Mouse (Mus musculus): ENCODE measurements around the gene Cldn3. TPM values are rescaled to one million over a fixed set of nuclear protein-coding genes. Genes with fewer than 3 reads are reported as not detected.

Cldn3 gene
- polyA plus RNA-seq, 1 experiment from 2014 or later, result 27.8 TPM

DNA sequence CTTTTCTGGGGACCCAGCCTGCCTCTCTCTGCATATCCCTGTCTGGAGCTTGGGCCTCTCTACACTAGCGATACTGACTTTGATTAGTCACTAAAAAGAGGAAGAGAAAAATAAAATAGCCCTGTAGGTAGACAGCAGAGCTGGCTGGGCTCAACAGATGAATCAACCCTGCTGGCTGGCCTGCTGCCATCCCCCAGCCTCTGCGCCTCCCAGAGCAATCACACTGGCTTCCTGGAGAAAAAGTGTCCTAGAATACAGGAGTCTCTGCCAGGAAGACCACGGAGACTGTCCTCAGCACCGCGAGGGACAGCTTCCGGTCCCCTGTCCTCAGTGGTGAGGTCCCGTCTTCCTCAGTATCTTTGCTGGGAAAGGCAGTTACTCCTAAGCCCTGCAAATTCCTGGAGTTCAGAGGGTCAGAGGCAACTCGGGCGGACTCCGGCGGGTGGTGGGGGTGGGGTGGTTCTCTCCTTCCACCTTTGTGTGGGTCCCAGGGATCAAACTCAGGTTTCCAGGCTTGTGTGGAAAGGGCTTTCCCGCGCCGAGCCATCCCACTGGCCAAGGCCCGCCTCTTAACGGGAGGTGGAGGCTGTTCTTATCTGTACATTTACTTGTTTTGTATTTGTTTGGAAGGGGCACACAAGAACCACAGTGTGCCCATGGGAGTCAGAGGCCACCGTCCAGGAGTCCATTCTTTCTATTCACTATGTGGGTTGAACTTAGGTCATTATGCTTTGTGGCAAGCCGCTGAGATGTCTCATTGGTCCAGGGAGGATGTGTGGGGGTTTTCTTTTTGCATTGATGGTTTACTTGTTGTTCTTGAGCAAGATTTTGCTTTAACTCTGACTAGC is 43.2 kb downstream of the Cldn3 start:
- DNase-seq (ENCODE audit: low spot score) (peak; percentile 72), ATAC-seq (ENCODE audit: low read depth) (no peak)
- no peaks in the 10 kb centered on the region for H3K27me3 ChIP-seq (replicated peaks; ENCODE audit: control insufficient read depth, insufficient read depth, low read length)
- 0 out of 2 replicates have a peak, but pooled peaks cover 2% of the 10 kb centered on the region for H3K9me3 ChIP-seq (ENCODE audit: control insufficient read depth, low read length)
- H3K36me3 ChIP-seq (ENCODE audit: control insufficient read depth, insufficient read depth, low read length), result no peaks in the 10 kb centered on the region
- H3K4me2 ChIP-seq (ENCODE audit: low read depth, low read length), result peak overlapping the region; percentile 37
- H3K4me1 ChIP-seq (ENCODE audit: control insufficient read depth, insufficient read depth, low read length), result peaks cover 30% of the 10 kb centered on the region
- H3K4me3 ChIP-seq (ENCODE audit: low read depth, low read length), result no peak overlapping the region
- H3K9ac ChIP-seq (ENCODE audit: low read depth, low read length), result no peak overlapping the region; the same call in 1 of the 2 replicates
- WGBS, result 51% methylated on average over 17 of the region's 18 CpGs
- H3K27ac ChIP-seq (replicated peaks; ENCODE audit: low read depth, low read length), result 0 out of 2 replicates have a peak overlapping the region, but pooled peaks have one; percentile 29

DNA sequence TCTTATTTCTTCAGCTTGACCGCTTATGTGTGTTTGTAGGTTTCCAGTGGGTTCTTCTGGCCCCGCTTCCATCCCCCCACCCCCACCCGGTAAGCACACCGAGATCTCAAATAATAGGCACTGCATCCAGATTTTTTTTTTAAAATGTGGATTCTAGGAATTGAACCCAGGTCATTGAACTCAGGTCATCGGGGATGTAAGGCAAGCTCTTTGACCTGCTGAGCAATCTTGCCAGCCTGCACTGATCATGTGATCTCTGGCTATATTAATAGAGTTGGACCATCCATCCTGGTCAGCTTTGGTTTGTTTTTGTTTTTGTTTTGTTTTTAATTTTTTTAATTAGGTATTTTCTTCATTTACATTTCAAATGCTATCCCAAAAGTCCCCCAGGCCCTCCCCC is 46.6 kb downstream of the Cldn3 start:
- H3K36me3 ChIP-seq (ENCODE audit: control insufficient read depth, insufficient read depth, low read length), result peaks cover 3% of the 10 kb centered on the region; the same call in 1 of the 2 replicates
- peaks cover 9% of the 10 kb centered on the region for H3K4me1 ChIP-seq (ENCODE audit: control insufficient read depth, insufficient read depth, low read length)
- no peak overlapping the region for H3K4me2 ChIP-seq (ENCODE audit: low read depth, low read length)
- H3K9ac ChIP-seq (ENCODE audit: low read depth, low read length), result no peak overlapping the region
- H3K27me3 ChIP-seq (replicated peaks; ENCODE audit: control insufficient read depth, insufficient read depth, low read length), result no peaks in the 10 kb centered on the region
- no peak for DNase-seq (ENCODE audit: low spot score)
- no peak overlapping the region for H3K4me3 ChIP-seq (ENCODE audit: low read depth, low read length)
- H3K9me3 ChIP-seq (ENCODE audit: control insufficient read depth, low read length), result 0 out of 2 replicates have a peak, but pooled peaks cover 7% of the 10 kb centered on the region
- WGBS, result 92% methylated on average over 5 of the region's 5 CpGs
- no peak for ATAC-seq (ENCODE audit: low read depth)
- no peak overlapping the region for H3K27ac ChIP-seq (replicated peaks; ENCODE audit: low read depth, low read length)

DNA sequence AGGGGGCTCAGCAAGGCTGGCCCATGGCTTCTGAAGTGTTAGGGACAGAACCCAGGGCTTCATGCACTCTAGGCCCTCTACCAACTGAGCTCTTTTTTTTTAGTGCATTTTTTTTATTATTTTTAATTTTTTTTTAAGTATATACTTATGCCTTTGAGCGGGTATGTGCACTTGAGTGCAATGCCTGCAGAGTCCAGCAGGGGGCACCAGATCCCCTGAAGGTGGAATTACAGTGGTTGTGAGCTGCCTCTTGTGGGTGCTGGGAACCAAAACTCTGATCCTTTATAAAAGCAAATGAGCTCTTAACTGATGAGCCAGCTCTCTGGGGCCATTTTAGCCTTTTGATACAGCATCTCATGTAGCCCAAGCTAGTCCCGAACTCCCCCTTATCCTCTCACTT is 48.6 kb downstream of the Cldn3 start:
- Histone ChIP-seq H3K4me1 (ENCODE audit: control insufficient read depth, insufficient read depth, low read length) (no peaks in the 10 kb centered on the region), H3K27me3 (replicated peaks; ENCODE audit: control insufficient read depth, insufficient read depth, low read length) (no peaks in the 10 kb centered on the region), H3K27ac (replicated peaks; ENCODE audit: low read depth, low read length) (no peak overlapping the region), H3K36me3 (ENCODE audit: control insufficient read depth, insufficient read depth, low read length) (peaks cover 12% of the 10 kb centered on the region; the same call in 1 of the 2 replicates), H3K9me3 (ENCODE audit: control insufficient read depth, low read length) (0 out of 2 replicates have a peak, but pooled peaks cover 7% of the 10 kb centered on the region), H3K9ac (ENCODE audit: low read depth, low read length) (no peak overlapping the region), H3K4me2 (ENCODE audit: low read depth, low read length) (no peak overlapping the region), H3K4me3 (ENCODE audit: low read depth, low read length) (no peak overlapping the region)
- 100% methylated on average over 2 of the region's 2 CpGs for WGBS
- DNase-seq (ENCODE audit: low spot score), result no peak
- ATAC-seq (ENCODE audit: low read depth), result no peak

DNA sequence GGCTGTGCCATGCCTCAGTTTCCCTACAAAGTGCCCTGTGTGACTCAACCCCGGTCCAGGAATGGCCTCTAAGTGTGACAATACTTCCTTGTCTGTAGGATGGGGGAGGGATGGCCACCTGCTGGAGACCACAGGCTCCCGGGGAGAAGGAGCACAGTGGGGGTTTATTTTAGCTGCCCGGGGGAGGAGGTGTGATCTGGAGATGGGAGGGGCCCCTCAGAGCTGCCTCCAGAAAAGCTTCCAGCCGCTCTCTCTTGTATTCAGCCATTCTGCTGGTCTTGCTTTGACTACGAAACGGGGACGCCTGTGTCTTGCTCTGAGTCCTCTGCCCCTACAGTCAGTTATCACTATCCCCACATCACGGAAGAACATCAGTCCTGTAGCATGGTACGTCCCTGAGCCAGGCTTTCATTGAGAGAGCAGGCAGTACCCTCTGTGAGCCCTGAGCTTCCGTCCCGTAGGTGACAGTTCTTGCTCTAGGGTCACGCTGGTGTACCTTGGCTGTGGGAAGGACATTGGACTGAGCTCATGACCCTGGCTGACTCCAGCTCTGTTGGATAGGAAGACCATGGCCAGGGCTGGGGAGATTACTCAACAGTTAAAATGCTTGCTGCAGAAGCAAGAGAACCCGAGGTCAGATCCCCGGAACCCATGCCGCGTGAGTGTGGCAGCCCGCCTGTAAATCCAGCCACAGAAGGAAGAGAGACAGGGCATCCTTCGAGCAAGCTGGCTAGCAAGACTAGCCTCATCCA is 49.8 kb downstream of the Cldn3 start:
- H3K9ac ChIP-seq (ENCODE audit: low read depth, low read length), result no peak overlapping the region
- H3K36me3 ChIP-seq (ENCODE audit: control insufficient read depth, insufficient read depth, low read length), result peaks cover 18% of the 10 kb centered on the region; the same call in 1 of the 2 replicates
- 64% methylated on average over 17 of the region's 18 CpGs for WGBS
- 0 out of 2 replicates have a peak, but pooled peaks cover 7% of the 10 kb centered on the region for H3K9me3 ChIP-seq (ENCODE audit: control insufficient read depth, low read length)
- H3K27me3 ChIP-seq (replicated peaks; ENCODE audit: control insufficient read depth, insufficient read depth, low read length), result no peaks in the 10 kb centered on the region
- no peaks in the 10 kb centered on the region for H3K4me1 ChIP-seq (ENCODE audit: control insufficient read depth, insufficient read depth, low read length)
- H3K27ac ChIP-seq (replicated peaks; ENCODE audit: low read depth, low read length), result no peak overlapping the region
- H3K4me3 ChIP-seq (ENCODE audit: low read depth, low read length), result no peak overlapping the region
- ATAC-seq (ENCODE audit: low read depth), result no peak
- no peak overlapping the region for H3K4me2 ChIP-seq (ENCODE audit: low read depth, low read length)
- DNase-seq (ENCODE audit: low spot score), result no peak

Other genes starting within 250 kb of the Cldn3 start
- 152 and 188 TPM in 2 replicates for gene Eln, start 238.9 kb upstream of the Cldn3 start, polyA plus RNA-seq (2014; fragmentation: Nextera tagmentation; extraction: Ambion mirVana)
- not detected in 2 replicates for gene Tmem270, start 79.5 kb upstream of the Cldn3 start, polyA plus RNA-seq (2014; fragmentation: Nextera tagmentation; extraction: Ambion mirVana)
- 0.15 and 0.20 TPM in 2 replicates for gene Cldn13, start 70.7 kb upstream of the Cldn3 start, polyA plus RNA-seq (2014; fragmentation: Nextera tagmentation; extraction: Ambion mirVana)
- gene Mettl27, start 53.8 kb upstream of the Cldn3 start, polyA plus RNA-seq (2014; fragmentation: Nextera tagmentation; extraction: Ambion mirVana), result 10.6 and 18.2 TPM in 2 replicates
- 27.0 and 30.6 TPM in 2 replicates for gene Cldn4, start 39.3 kb upstream of the Cldn3 start, polyA plus RNA-seq (2014; fragmentation: Nextera tagmentation; extraction: Ambion mirVana)
- 61.3 and 70.3 TPM in 2 replicates for gene Abhd11, start 22.9 kb downstream of the Cldn3 start, polyA plus RNA-seq (2014; fragmentation: Nextera tagmentation; extraction: Ambion mirVana)
- 19.6 and 20.8 TPM in 2 replicates for gene Stx1a, start 37.3 kb downstream of the Cldn3 start, polyA plus RNA-seq (2014; fragmentation: Nextera tagmentation; extraction: Ambion mirVana)
- 31.1 and 33.9 TPM in 2 replicates for gene Dnajc30, start 78.0 kb downstream of the Cldn3 start, polyA plus RNA-seq (2014; fragmentation: Nextera tagmentation; extraction: Ambion mirVana)
- 74.0 and 87.2 TPM in 2 replicates for gene Bud23, start 78.7 kb downstream of the Cldn3 start, polyA plus RNA-seq (2014; fragmentation: Nextera tagmentation; extraction: Ambion mirVana)
- gene Vps37d, start 92.1 kb downstream of the Cldn3 start, polyA plus RNA-seq (2014; fragmentation: Nextera tagmentation; extraction: Ambion mirVana), result 7.7 and 8.5 TPM in 2 replicates
- 1.2 and 1.6 TPM in 2 replicates for gene Mlxipl, start 103.7 kb downstream of the Cldn3 start, polyA plus RNA-seq (2014; fragmentation: Nextera tagmentation; extraction: Ambion mirVana)
- gene Tbl2, start 163.4 kb downstream of the Cldn3 start, polyA plus RNA-seq (2014; fragmentation: Nextera tagmentation; extraction: Ambion mirVana), result 24.1 and 30.1 TPM in 2 replicates
- gene Bcl7b, start 182.1 kb downstream of the Cldn3 start, polyA plus RNA-seq (2014; fragmentation: Nextera tagmentation; extraction: Ambion mirVana), result 44.3 and 44.4 TPM in 2 replicates
- 46.9 and 48.4 TPM in 2 replicates for gene Baz1b, start 201.1 kb downstream of the Cldn3 start, polyA plus RNA-seq (2014; fragmentation: Nextera tagmentation; extraction: Ambion mirVana)

All from embryonic facial prominence, embryonic 14.5 days (tissue).